Mouse (Mus musculus): Measurements from ENCODE around the gene Sec11a.

Gene Sec11a

GRCm38 (mm10) chr7:80857181-80857580 lies 90.4 kb downstream of the Sec11a start:
- peak; percentile 57 to 72 for DNase-seq (ENCODE audit: low spot score in 2 of 2)

GRCm38 (mm10) chr7:80855316-80855715 lies 92.3 kb downstream of the Sec11a start:
- DNase-seq (ENCODE audit: low spot score in 2 of 2), result no peak

All from spleen, postnatal 14 days (tissue).